Mouse (Mus musculus): ENCODE measurements around the gene Opn3. TPM values are rescaled to one million over a fixed set of nuclear protein-coding genes. Genes with fewer than 3 reads are reported as not detected.
A peak's percentile ranks its signal among the peaks of the same experiment; 100 is the strongest.

The Opn3 gene
- polyA plus RNA-seq, 1 experiment from 2014 or later = 12.5 TPM

DNA sequence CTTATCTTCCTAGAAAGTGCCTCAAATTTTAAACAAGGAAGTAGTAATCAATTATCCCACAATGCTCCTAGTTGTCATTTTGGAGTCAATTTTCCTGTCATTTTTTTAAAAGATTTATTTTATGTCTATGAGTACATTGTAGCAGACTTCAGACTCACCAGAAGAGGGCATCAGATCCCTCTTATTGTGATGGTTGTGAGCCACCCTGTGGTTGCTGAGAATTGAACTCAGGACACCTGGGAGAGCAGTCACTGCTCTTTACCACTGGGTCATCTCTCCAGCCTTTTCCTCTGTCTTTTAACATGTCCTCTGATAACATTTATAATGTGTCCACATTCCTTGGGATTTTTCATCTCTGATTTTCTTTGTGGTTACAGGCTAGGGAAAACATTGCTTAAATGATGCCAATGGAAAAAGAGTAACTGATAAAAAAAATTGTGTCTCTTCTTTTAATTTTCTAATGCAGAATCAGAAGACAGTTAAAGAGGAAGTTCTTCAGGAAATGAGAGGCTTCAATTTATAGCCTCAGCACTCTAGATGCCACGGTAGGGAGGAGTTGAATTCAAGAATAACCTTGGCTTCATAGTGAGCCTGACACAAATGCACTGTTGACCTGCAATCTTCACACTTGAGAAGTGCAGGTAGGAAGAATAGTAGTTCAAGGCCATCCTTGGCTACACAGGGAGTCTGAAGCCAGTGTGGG is 66.4 kb downstream of the Opn3 start:
- peaks cover 9% of the 10 kb centered on the region for H3K4me1 ChIP-seq (ENCODE audit: control insufficient read depth, insufficient read depth, low read length)
- H3K4me2 ChIP-seq = peak overlapping the region; percentile 75
- ATAC-seq (replicated peaks; ENCODE audit: insufficient number of reproducible peaks, low FRiP score, low TSS enrichment) = peak; percentile 55; the same call in 1 of the 2 replicates
- peak overlapping the region; percentile 78 for H3K27ac ChIP-seq (ENCODE audit: low read depth, low read length)
- no peaks in the 10 kb centered on the region for H3K36me3 ChIP-seq (ENCODE audit: control insufficient read depth, insufficient read depth, low read length)
- H3K9me3 ChIP-seq (replicated peaks; ENCODE audit: control insufficient read depth, low read length) = no peaks in the 10 kb centered on the region
- H3K27me3 ChIP-seq (ENCODE audit: control insufficient read depth, insufficient read depth, low read length) = no peaks in the 10 kb centered on the region
- H3K4me3 ChIP-seq (ENCODE audit: low read depth, low read length) = peak overlapping the region; percentile 86
- peak overlapping the region; percentile 90 for H3K9ac ChIP-seq (ENCODE audit: low read depth, low read length)
- WGBS (ENCODE audit: insufficient replicate concordance) = 82% methylated on average over 1 of the region's 1 CpGs

DNA sequence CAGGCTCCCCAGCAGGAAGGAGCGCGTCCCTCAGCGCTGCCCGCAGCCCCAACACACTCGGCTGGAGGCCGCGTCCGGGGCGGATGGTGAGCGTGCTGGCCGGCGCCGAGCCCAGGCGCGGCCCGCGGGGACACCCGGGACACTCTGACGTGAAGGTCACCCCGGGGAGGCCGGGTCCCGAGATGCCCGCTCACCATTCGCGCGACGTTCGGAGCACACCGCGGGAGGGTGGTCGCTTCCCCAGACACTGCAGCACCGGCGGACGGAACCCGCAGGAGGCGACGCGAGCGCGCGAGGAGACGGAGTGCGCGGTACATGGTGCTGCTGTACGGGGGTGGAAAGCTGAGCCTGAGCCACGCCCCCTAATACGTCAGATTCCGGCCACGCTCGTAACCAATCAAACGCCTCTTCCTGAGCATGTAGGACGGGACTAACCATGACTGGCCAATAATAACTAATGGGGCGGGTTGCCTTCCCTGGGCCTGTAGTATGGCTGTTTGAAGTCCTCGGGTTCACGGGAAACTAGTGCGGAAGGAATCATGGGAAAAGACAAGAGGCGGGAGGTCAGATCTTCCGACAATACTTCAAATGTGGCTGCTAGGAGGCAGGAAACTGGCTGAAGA is 67.2 kb downstream of the Opn3 start, which contains the start of gene Fh1:
Gene Fh1 (minus strand): TSS at position 379 of the 623 bp plus-strand sequence.
- Histone ChIP-seq H3K4me1 (ENCODE audit: control insufficient read depth, insufficient read depth, low read length) (peaks cover 9% of the 10 kb centered on the region), H3K27me3 (ENCODE audit: control insufficient read depth, insufficient read depth, low read length) (no peaks in the 10 kb centered on the region), H3K4me3 (ENCODE audit: low read depth, low read length) (peak within 1 kb of the TSS; percentile 86), H3K27ac (ENCODE audit: low read depth, low read length) (peak within 1 kb of the TSS; percentile 80), H3K36me3 (ENCODE audit: control insufficient read depth, insufficient read depth, low read length) (no peaks in the 10 kb centered on the region), H3K9me3 (replicated peaks; ENCODE audit: control insufficient read depth, low read length) (no peaks in the 10 kb centered on the region), H3K4me2 (peak within 1 kb of the TSS; percentile 82), H3K9ac (ENCODE audit: low read depth, low read length) (peak within 1 kb of the TSS; percentile 90)
- peak; percentile 100 for ATAC-seq (replicated peaks; ENCODE audit: insufficient number of reproducible peaks, low FRiP score, low TSS enrichment)
- WGBS (ENCODE audit: insufficient replicate concordance) = under 1% methylated on average over 58 of the region's 58 CpGs

DNA sequence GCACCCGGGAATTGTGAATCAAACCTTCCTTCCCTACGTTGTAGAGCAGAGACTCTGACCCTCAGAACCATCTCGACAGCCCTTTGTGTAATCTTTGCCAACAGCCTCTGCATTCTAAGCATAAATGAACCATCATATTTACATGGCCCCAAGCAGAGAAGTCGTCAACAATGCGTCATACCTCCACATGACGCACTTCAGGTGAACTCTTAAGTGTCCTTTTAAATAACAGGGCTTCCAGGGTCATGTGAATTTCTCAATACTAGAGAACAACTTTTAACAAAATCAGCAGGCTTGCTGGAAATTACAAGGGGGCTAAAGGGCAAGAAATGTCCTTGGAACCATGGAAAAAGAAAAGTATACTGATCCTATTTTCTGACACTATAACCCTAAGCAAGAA is 68.9 kb downstream of the Opn3 start:
- H3K4me3 ChIP-seq (ENCODE audit: low read depth, low read length) = no peak overlapping the region
- H3K36me3 ChIP-seq (ENCODE audit: control insufficient read depth, insufficient read depth, low read length) = no peaks in the 10 kb centered on the region
- peaks cover 9% of the 10 kb centered on the region for H3K4me1 ChIP-seq (ENCODE audit: control insufficient read depth, insufficient read depth, low read length)
- no peak overlapping the region for H3K27ac ChIP-seq (ENCODE audit: low read depth, low read length)
- H3K27me3 ChIP-seq (ENCODE audit: control insufficient read depth, insufficient read depth, low read length) = no peaks in the 10 kb centered on the region
- no peak overlapping the region for H3K4me2 ChIP-seq
- no peaks in the 10 kb centered on the region for H3K9me3 ChIP-seq (replicated peaks; ENCODE audit: control insufficient read depth, low read length)
- no peak overlapping the region for H3K9ac ChIP-seq (ENCODE audit: low read depth, low read length)
- no peak for ATAC-seq (replicated peaks; ENCODE audit: insufficient number of reproducible peaks, low FRiP score, low TSS enrichment)
- 91% methylated on average over 6 of the region's 6 CpGs for WGBS (ENCODE audit: insufficient replicate concordance)

DNA sequence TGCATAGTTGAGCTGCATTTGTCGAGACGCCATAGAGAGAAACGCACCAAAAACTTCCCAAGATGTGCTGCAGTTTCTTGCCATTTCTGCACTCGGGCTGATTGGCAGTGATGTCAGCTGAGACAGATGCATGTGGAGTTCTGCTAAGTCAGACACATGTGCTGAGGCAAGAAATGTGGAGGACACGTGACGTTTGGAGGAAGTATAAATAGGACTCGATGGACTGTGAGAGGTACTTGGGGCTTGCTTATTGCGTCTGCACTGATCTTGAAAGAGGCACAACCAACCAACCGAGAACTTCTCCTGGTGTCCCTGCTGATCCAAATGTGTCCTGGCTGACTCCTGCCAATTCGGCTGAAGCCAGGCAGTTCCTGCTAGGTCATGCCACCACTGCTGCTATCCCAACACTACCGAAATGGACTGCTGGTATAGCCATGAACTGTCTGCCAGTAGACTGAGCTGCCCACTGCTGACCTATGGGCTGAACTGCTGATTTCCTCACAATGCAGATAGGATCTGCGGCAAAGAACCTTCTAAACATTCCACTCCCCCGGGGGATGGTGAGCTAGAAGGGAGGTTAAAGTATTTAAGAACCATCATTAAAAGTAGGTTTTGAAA is 72.7 kb downstream of the Opn3 start, which contains the start of gene Kmo:
Gene Kmo (plus strand): TSS at position 568 of the 618 bp plus-strand sequence.
- no peak within 1 kb of the TSS for H3K4me3 ChIP-seq (ENCODE audit: low read depth, low read length)
- H3K36me3 ChIP-seq (ENCODE audit: control insufficient read depth, insufficient read depth, low read length) = peaks cover 13% of the 10 kb centered on the region
- WGBS (ENCODE audit: insufficient replicate concordance) = 90% methylated on average over 13 of the region's 13 CpGs
- H3K9ac ChIP-seq (ENCODE audit: low read depth, low read length) = no peak within 1 kb of the TSS
- H3K9me3 ChIP-seq (replicated peaks; ENCODE audit: control insufficient read depth, low read length) = no peaks in the 10 kb centered on the region
- no peak within 1 kb of the TSS for H3K4me2 ChIP-seq
- no peak for ATAC-seq (replicated peaks; ENCODE audit: insufficient number of reproducible peaks, low FRiP score, low TSS enrichment)
- H3K27ac ChIP-seq (ENCODE audit: low read depth, low read length) = no peak within 1 kb of the TSS
- no peaks in the 10 kb centered on the region for H3K27me3 ChIP-seq (ENCODE audit: control insufficient read depth, insufficient read depth, low read length)
- H3K4me1 ChIP-seq (ENCODE audit: control insufficient read depth, insufficient read depth, low read length) = peaks cover 9% of the 10 kb centered on the region

DNA sequence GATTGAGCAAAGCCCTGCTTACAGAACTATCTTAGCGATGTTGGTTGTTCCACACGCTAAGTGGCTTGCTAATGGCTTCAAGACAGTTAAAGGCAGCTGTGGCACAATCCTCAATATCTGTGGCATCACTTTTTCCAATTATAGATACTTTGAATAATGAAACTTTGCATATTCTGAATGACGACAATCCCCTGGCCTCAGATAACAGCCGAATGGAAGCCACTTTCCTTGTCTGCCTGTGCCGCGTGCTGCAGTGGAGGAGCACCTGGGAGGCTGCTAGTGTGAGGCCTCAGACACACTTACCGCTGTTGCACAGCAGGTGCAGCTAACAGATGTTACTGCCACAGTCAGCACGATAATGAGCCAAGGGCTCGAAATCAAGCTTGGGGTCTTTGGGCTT is 77.6 kb downstream of the Opn3 start:
- no peaks in the 10 kb centered on the region for H3K27me3 ChIP-seq (ENCODE audit: control insufficient read depth, insufficient read depth, low read length)

More for the DNA sequence above, 77.6 kb downstream of the Opn3 start:
- Histone ChIP-seq H3K9me3 (replicated peaks; ENCODE audit: control insufficient read depth, low read length) (no peaks in the 10 kb centered on the region), H3K4me2 (no peak overlapping the region), H3K27ac (ENCODE audit: low read depth, low read length) (no peak overlapping the region), H3K4me1 (ENCODE audit: control insufficient read depth, insufficient read depth, low read length) (no peaks in the 10 kb centered on the region), H3K36me3 (ENCODE audit: control insufficient read depth, insufficient read depth, low read length) (peaks cover 34% of the 10 kb centered on the region), H3K9ac (ENCODE audit: low read depth, low read length) (no peak overlapping the region), H3K4me3 (ENCODE audit: low read depth, low read length) (no peak overlapping the region)
- WGBS (ENCODE audit: insufficient replicate concordance) = 88% methylated on average over 9 of the region's 9 CpGs
- no peak for ATAC-seq (replicated peaks; ENCODE audit: insufficient number of reproducible peaks, low FRiP score, low TSS enrichment)

Other genes with a start within 250 kb of the Opn3 start
- 0.57 and 0.65 TPM in 2 replicates for gene Rgs7, start 200.3 kb downstream of the Opn3 start, polyA plus RNA-seq (2014; fragmentation: Nextera tagmentation; extraction: Ambion mirVana)
- gene Kmo, start 72.4 kb downstream of the Opn3 start, polyA plus RNA-seq (2014; fragmentation: Nextera tagmentation; extraction: Ambion mirVana) = 0.09 TPM in 1 of 2 replicates, not detected in the other
- 206 and 229 TPM in 2 replicates for gene Fh1, start 67.1 kb downstream of the Opn3 start, polyA plus RNA-seq (2014; fragmentation: Nextera tagmentation; extraction: Ambion mirVana)
- gene Chml, start 125 bp upstream of the Opn3 start, polyA plus RNA-seq (2014; fragmentation: Nextera tagmentation; extraction: Ambion mirVana) = 6.8 and 7.4 TPM in 2 replicates
- not detected in 2 replicates for gene Wdr64, start 5.8 kb upstream of the Opn3 start, polyA plus RNA-seq (2014; fragmentation: Nextera tagmentation; extraction: Ambion mirVana)
- gene Exo1, start 187.8 kb upstream of the Opn3 start, polyA plus RNA-seq (2014; fragmentation: Nextera tagmentation; extraction: Ambion mirVana) = 53.0 and 60.3 TPM in 2 replicates
- not detected in 2 replicates for gene Gm38100, start 227.6 kb upstream of the Opn3 start, polyA plus RNA-seq (2014; fragmentation: Nextera tagmentation; extraction: Ambion mirVana)